9 mouse cellular contexts compared by ENCODE assay signal in genomic region chr7:128344928-128345653, GRCm38 (mm10). TPM values are rescaled to one million over a fixed set of nuclear protein-coding genes. Genes with fewer than 3 reads are reported as not detected.
DNase-seq lines count a peak whose midpoint lies in the region; ATAC-seq and TF ChIP-seq lines count a peak whose summit lies in the region.
"Had no signal": no experiment of that assay in that cellular context is flagged by ENCODE, and none has a peak within 500 bp of the region (broad histone marks: within the 10 kb centered on the region; RNA-seq: fewer than 3 reads in every experiment).

No protein-coding gene starts in this region.

- TF ChIP-seq POLR2A in heart, adult 2 months (IDR thresholded peaks at IDR 0.05; ENCODE audit: insufficient read depth, low read depth, low read length), result no peak
- no peak for TF ChIP-seq POLR2A in liver, adult 2 months (IDR thresholded peaks at IDR 0.05; ENCODE audit: extremely low read depth, insufficient read depth, low read length)

- peaks cover 2% of the 10 kb centered on the region for H3K4me1 ChIP-seq in heart, adult 2 months (ENCODE audit: control insufficient read depth, insufficient read depth, low read length)
- H3K4me1 ChIP-seq in kidney, postnatal 0 days (replicated peaks; ENCODE audit: insufficient read depth, low read length), result no peaks in the 10 kb centered on the region
- H3K4me1 ChIP-seq in liver, adult 2 months (ENCODE audit: control insufficient read depth, insufficient read depth, low read length), result no peaks in the 10 kb centered on the region
- peaks cover 9% of the 10 kb centered on the region for H3K4me1 ChIP-seq in neural tube, embryonic 12.5 days
- H3K4me1 ChIP-seq in stomach, embryonic 16.5 days (ENCODE audit: control insufficient read depth, insufficient read depth, low read length), result no peaks in the 10 kb centered on the region

- H3K9me3 ChIP-seq in kidney, postnatal 0 days (replicated peaks; ENCODE audit: low read length), result no peaks in the 10 kb centered on the region
- H3K9me3 ChIP-seq in neural tube, embryonic 12.5 days, result no peaks in the 10 kb centered on the region
- no peaks in the 10 kb centered on the region for H3K9me3 ChIP-seq in stomach, embryonic 16.5 days (replicated peaks; ENCODE audit: control insufficient read depth, low read length)

- H3K9ac ChIP-seq in heart, adult 2 months (ENCODE audit: low read depth, low read length), result no peak overlapping the region
- H3K9ac ChIP-seq in kidney, postnatal 0 days (ENCODE audit: low read depth, low read length), result no peak overlapping the region
- H3K9ac ChIP-seq in liver, adult 2 months (ENCODE audit: low read depth, low read length), result no peak overlapping the region
- H3K9ac ChIP-seq in neural tube, embryonic 12.5 days, result no peak overlapping the region
- no peak overlapping the region for H3K9ac ChIP-seq in stomach, embryonic 16.5 days (ENCODE audit: low read length)

- H3K4me2 ChIP-seq in kidney, postnatal 0 days (ENCODE audit: low read length), result no peak overlapping the region
- H3K4me2 ChIP-seq in neural tube, embryonic 12.5 days (replicated peaks), result no peak overlapping the region
- H3K4me2 ChIP-seq in stomach, embryonic 16.5 days (ENCODE audit: low read depth, low read length), result no peak overlapping the region

- no peaks in the 10 kb centered on the region for H3K36me3 ChIP-seq in heart, adult 2 months (ENCODE audit: control insufficient read depth, insufficient read depth, low read length)
- H3K36me3 ChIP-seq in kidney, postnatal 0 days (ENCODE audit: insufficient read depth, low read length), result no peaks in the 10 kb centered on the region
- no peaks in the 10 kb centered on the region for H3K36me3 ChIP-seq in liver, adult 2 months (ENCODE audit: control insufficient read depth, insufficient read depth, low read length)
- no peaks in the 10 kb centered on the region for H3K36me3 ChIP-seq in neural tube, embryonic 12.5 days
- no peaks in the 10 kb centered on the region for H3K36me3 ChIP-seq in stomach, embryonic 16.5 days (ENCODE audit: control insufficient read depth, insufficient read depth, low read length)

- intact Hi-C loops in heart, adult 2 months (cut with DNase I), result loop anchor here (1.0 kb wide), 3 partner anchors 40 to 108 kb away; partner anchors contain the start of gene Armc5

- 41% methylated on average over 6 of the region's 6 CpGs for WGBS in heart, adult 2 months
- 64% methylated on average over 6 of the region's 6 CpGs for WGBS in kidney, postnatal 0 days
- 44% methylated on average over 6 of the region's 6 CpGs for WGBS in liver, adult 2 months
- whole genome bisulfite sequencing in neural tube, embryonic 12.5 days, result 71% methylated on average over 6 of the region's 6 CpGs
- 66% methylated on average over 6 of the region's 6 CpGs for WGBS in stomach, embryonic 16.5 days

- peak; percentile 82 for DNase-seq in 3T3-L1 (ENCODE audit: low read depth, low spot score)
- DNase-seq in adrenal gland, adult 18-20 months (ENCODE audit: low spot score in 2 of 2), result peak; percentile 73 to 77
- peak; percentile 48 for DNase-seq in embryo, embryonic 11.5 days (ENCODE audit: low read depth, low spot score)
- DNase-seq in heart, adult 2 months, result peak; percentile 78 to 86
- peak; percentile 82 for DNase-seq in kidney, postnatal 0 days (ENCODE audit: low spot score)
- peak; percentile 28 for DNase-seq in liver, adult 2 months (ENCODE audit: extremely low read depth, low read depth, low spot score)

- H3K4me3 ChIP-seq in heart, adult 2 months, result no peak overlapping the region
- no peak overlapping the region for H3K4me3 ChIP-seq in kidney, postnatal 0 days (replicated peaks; ENCODE audit: low read depth, low read length)
- no peak overlapping the region for H3K4me3 ChIP-seq in liver, adult 2 months (ENCODE audit: insufficient read depth, low read depth, low read length)
- no peak overlapping the region for H3K4me3 ChIP-seq in neural tube, embryonic 12.5 days
- no peak overlapping the region for H3K4me3 ChIP-seq in stomach, embryonic 16.5 days (replicated peaks; ENCODE audit: low read length)
- H3K4me3 ChIP-seq: erythroblast, embryonic 14.5 days had no signal

- H3K27me3 ChIP-seq in heart, adult 2 months (ENCODE audit: control insufficient read depth, insufficient read depth, low read length), result no peaks in the 10 kb centered on the region
- H3K27me3 ChIP-seq in kidney, postnatal 0 days (ENCODE audit: insufficient read depth, low read length), result no peaks in the 10 kb centered on the region
- H3K27me3 ChIP-seq in liver, adult 2 months (ENCODE audit: control insufficient read depth, insufficient read depth, low read length), result no peaks in the 10 kb centered on the region
- no peaks in the 10 kb centered on the region for H3K27me3 ChIP-seq in neural tube, embryonic 12.5 days (replicated peaks)
- no peaks in the 10 kb centered on the region for H3K27me3 ChIP-seq in stomach, embryonic 16.5 days (ENCODE audit: control insufficient read depth, insufficient read depth, low read length)

- TF ChIP-seq CTCF in heart, adult 2 months (IDR thresholded peaks at IDR 0.05), result no peak; the same call in 1 of the 2 replicates
- TF ChIP-seq CTCF in kidney, postnatal 0 days (IDR thresholded peaks at IDR 0.05; ENCODE audit: low read depth), result peak; percentile 97
- peak; percentile 99 for TF ChIP-seq CTCF in liver, adult 2 months (IDR thresholded peaks at IDR 0.05; ENCODE audit: low read depth, low read length)

- H3K27ac ChIP-seq in heart, adult 2 months, result no peak overlapping the region
- H3K27ac ChIP-seq in kidney, postnatal 0 days, result no peak overlapping the region
- no peak overlapping the region for H3K27ac ChIP-seq in liver, adult 2 months (replicated peaks; ENCODE audit: insufficient read depth, low read depth, low read length)
- no peak overlapping the region for H3K27ac ChIP-seq in neural tube, embryonic 12.5 days
- H3K27ac ChIP-seq in stomach, embryonic 16.5 days (ENCODE audit: low read length), result no peak overlapping the region

- peak; percentile 95; the same call in 1 of the 2 replicates for TF ChIP-seq EP300 in heart, adult 2 months (IDR thresholded peaks at IDR 0.05; ENCODE audit: insufficient read depth, low read depth, low read length)

- H3K79me2 ChIP-seq in heart, adult 2 months (replicated peaks; ENCODE audit: control insufficient read depth, insufficient read depth, low read length), result no peaks in the 10 kb centered on the region
- H3K79me2 ChIP-seq in liver, adult 2 months (ENCODE audit: control insufficient read depth, insufficient read depth, low read length), result no peaks in the 10 kb centered on the region

- peak; percentile 54 for ATAC-seq in kidney, postnatal 0 days (replicated peaks; ENCODE audit: low FRiP score, low read depth)
- 0 out of 2 replicates have a peak, but pooled peaks have one; percentile 25 for ATAC-seq in neural tube, embryonic 12.5 days (ENCODE audit: low FRiP score, low read depth)
- peak; percentile 54 for ATAC-seq in stomach, embryonic 16.5 days (ENCODE audit: insufficient read depth, low FRiP score)

RNA-seq across cellular contexts. Expression of gene BC017158, which starts 47.1 kb away (rescaled TPM):
- 10 to 100 TPM; 26.6 to 31.4 TPM for total RNA-seq in adrenal gland, adult 18-20 months (2021)
- 1 to 10 TPM; 6.2 to 6.5 TPM for total RNA-seq in heart, adult 2 months (2021)
- 12.1 and 12.7 TPM in 2 replicates for polyA plus RNA-seq in heart, adult 2 months (2012; rRNA removed)
- 22.1 and 23.4 TPM in 2 replicates for polyA plus RNA-seq in kidney, postnatal 0 days (2015; fragmentation: Nextera tagmentation; extraction: Ambion mirVana)
- total RNA-seq in liver, adult 2 months (2014; rRNA removed), result 15.2 and 19.2 TPM in 2 replicates
- 19.3 and 25.2 TPM in 2 replicates for polyA plus RNA-seq in liver, adult 2 months (2012; rRNA removed)
- 20.1 and 23.3 TPM in 2 replicates for polyA plus RNA-seq in neural tube, embryonic 12.5 days (2016; fragmentation: Nextera tagmentation; extraction: Ambion mirVana)
- polyA plus RNA-seq in stomach, embryonic 16.5 days (2015; fragmentation: Nextera tagmentation; extraction: Ambion mirVana), result 33.6 and 35.5 TPM in 2 replicates

Comparison
In these comparisons a context has a peak if more than half of its experiments do, and no peak if none do; other contexts are left out.
1. DNase-seq: peak in every context shown above with its lines; median percentile 82 in 3T3-L1; 82 in heart, adult 2 months; 82 in kidney, postnatal 0 days; 75 in adrenal gland, adult 18-20 months; 48 in embryo, embryonic 11.5 days; 28 in liver, adult 2 months.